Comparison of ENCODE assay signal across 8 mouse cellular contexts in the genomic region with DNA sequence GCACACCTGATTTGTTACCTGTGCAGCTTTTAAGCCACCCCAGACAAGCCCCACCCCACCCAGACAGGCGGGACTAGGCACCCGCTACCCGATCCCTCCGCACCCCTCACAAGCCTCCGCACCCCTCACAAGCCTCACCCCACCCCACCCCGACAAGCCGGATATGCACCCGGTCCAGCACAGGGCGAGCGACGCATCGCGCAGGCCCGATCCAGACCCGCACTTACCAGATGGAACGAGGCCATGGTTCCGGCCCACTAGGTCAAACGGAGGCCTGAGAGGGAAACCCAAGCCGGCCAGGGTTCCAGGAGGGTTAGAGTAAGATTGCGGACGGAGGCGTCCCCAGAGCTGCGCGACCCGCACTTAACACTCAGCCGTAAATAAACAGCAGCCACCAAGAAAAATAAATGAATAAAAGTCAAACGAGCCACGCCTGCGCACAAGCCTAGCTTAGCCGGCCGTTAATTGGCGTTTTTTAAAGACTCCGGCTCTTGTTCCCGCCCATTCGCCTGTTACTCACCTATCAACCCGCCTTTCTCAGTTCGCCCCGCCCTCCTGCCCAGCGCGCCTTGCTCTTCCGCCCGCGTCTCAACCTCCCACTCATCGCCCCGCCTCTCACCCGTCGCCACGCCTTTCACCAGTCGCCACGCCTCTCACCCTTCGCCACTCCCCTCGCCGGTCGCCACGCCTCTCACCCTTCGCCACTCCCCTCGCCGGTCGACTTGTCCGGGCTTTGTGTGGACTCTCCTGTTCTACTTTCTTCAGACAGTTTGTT. TPM values are rescaled to one million over a fixed set of nuclear protein-coding genes. Genes with fewer than 3 reads are reported as not detected.
DNase-seq lines count a peak whose midpoint lies in the region; ATAC-seq and TF ChIP-seq lines count a peak whose summit lies in the region.

TSS of gene Cenpc1 (minus strand) at position 483 of the 775 bp plus-strand sequence.

- H3K27me3 ChIP-seq in forebrain, embryonic 10.5 days (ENCODE audit: poor library complexity, severe bottlenecking) = no peaks in the 10 kb centered on the region
- no peaks in the 10 kb centered on the region for H3K27me3 ChIP-seq in heart, embryonic 15.5 days
- H3K27me3 ChIP-seq in liver, embryonic 14.5 days (ENCODE audit: control insufficient read depth, insufficient read depth, low read length) = no peaks in the 10 kb centered on the region
- H3K27me3 ChIP-seq in neural tube, embryonic 11.5 days (ENCODE audit: control insufficient read depth, insufficient read depth, low read length) = no peaks in the 10 kb centered on the region
- H3K27me3 ChIP-seq in stomach, postnatal 0 days (ENCODE audit: control insufficient read depth, insufficient read depth, low read length) = no peaks in the 10 kb centered on the region

- H3K9me3 ChIP-seq in forebrain, embryonic 10.5 days = no peaks in the 10 kb centered on the region
- H3K9me3 ChIP-seq in heart, embryonic 15.5 days (replicated peaks) = no peaks in the 10 kb centered on the region
- H3K9me3 ChIP-seq in liver, embryonic 14.5 days (ENCODE audit: control insufficient read depth, low read length) = no peaks in the 10 kb centered on the region
- H3K9me3 ChIP-seq in neural tube, embryonic 11.5 days (ENCODE audit: control insufficient read depth, low read length) = no peaks in the 10 kb centered on the region
- no peaks in the 10 kb centered on the region for H3K9me3 ChIP-seq in stomach, postnatal 0 days (ENCODE audit: control insufficient read depth, low read length)

- WGBS in forebrain, embryonic 10.5 days = under 1% methylated on average over 60 of the region's 60 CpGs
- WGBS in heart, embryonic 15.5 days = under 1% methylated on average over 60 of the region's 60 CpGs
- WGBS in liver, embryonic 14.5 days (ENCODE audit: insufficient replicate concordance) = under 1% methylated on average over 60 of the region's 60 CpGs
- WGBS in neural tube, embryonic 11.5 days = under 1% methylated on average over 59 of the region's 60 CpGs
- WGBS in stomach, postnatal 0 days = under 1% methylated on average over 59 of the region's 60 CpGs

- H3K4me2 ChIP-seq in heart, embryonic 15.5 days = peak within 1 kb of the TSS; percentile 81
- peak within 1 kb of the TSS; percentile 74 for H3K4me2 ChIP-seq in liver, embryonic 14.5 days (ENCODE audit: low read depth)
- peak within 1 kb of the TSS; percentile 51 for H3K4me2 ChIP-seq in neural tube, embryonic 11.5 days (ENCODE audit: low read depth)
- peak within 1 kb of the TSS; percentile 61 for H3K4me2 ChIP-seq in stomach, postnatal 0 days (replicated peaks; ENCODE audit: low read depth)

- TF ChIP-seq EP300 in liver, embryonic 14.5 days (IDR thresholded peaks at IDR 0.05; ENCODE audit: low read depth) = 0 out of 2 replicates have a peak, but pooled peaks have one; percentile 31
- no peak for TF ChIP-seq EP300 in stomach, postnatal 0 days (optimal IDR thresholded peaks at IDR 0.05)

- no peaks in the 10 kb centered on the region; the same call in 1 of the 2 replicates for H3K36me3 ChIP-seq in forebrain, embryonic 10.5 days (replicated peaks)
- H3K36me3 ChIP-seq in heart, embryonic 15.5 days = no peaks in the 10 kb centered on the region
- H3K36me3 ChIP-seq in liver, embryonic 14.5 days (replicated peaks; ENCODE audit: control insufficient read depth, insufficient read depth, low read depth) = no peaks in the 10 kb centered on the region
- H3K36me3 ChIP-seq in neural tube, embryonic 11.5 days (ENCODE audit: control insufficient read depth, insufficient read depth, low read length) = no peaks in the 10 kb centered on the region
- no peaks in the 10 kb centered on the region for H3K36me3 ChIP-seq in stomach, postnatal 0 days (ENCODE audit: control insufficient read depth, insufficient read depth, low read length)

- peak within 1 kb of the TSS; percentile 85 for H3K9ac ChIP-seq in heart, embryonic 15.5 days
- H3K9ac ChIP-seq in liver, embryonic 14.5 days (replicated peaks) = peak within 1 kb of the TSS; percentile 82
- peak within 1 kb of the TSS; percentile 85 for H3K9ac ChIP-seq in neural tube, embryonic 11.5 days (ENCODE audit: low read length)
- H3K9ac ChIP-seq in stomach, postnatal 0 days (ENCODE audit: low read length) = peak within 1 kb of the TSS; percentile 82

- peak; percentile 95 to 96 for DNase-seq in CD8-positive naive resting alpha-beta T cell, adult 2 months (ENCODE audit: low read depth in 2 of 2, low spot score in 2 of 2)
- peak; percentile 92 for DNase-seq in c-Kit-positive CD71-negative TER-119-negative erythroid progenitor cells, embryonic 14.5 days (ENCODE audit: low read depth)
- peak; percentile 99 for DNase-seq in forebrain, embryonic 10.5 days (ENCODE audit: extremely low spot score, low spot score)
- peak; percentile 99 for DNase-seq in kidney, postnatal 25 days
- peak; percentile 96 to 97 (median 96) for DNase-seq in liver, embryonic 14.5 days (ENCODE audit: low read depth in 3 of 3, low spot score in 3 of 3)
- peak; percentile 96 for DNase-seq in neural tube, embryonic 11.5 days (ENCODE audit: low spot score)
- peak; percentile 99 for DNase-seq in stomach, postnatal 0 days (ENCODE audit: low spot score)

- peaks cover 26% of the 10 kb centered on the region for H3K4me1 ChIP-seq in forebrain, embryonic 10.5 days
- peaks cover 19% of the 10 kb centered on the region for H3K4me1 ChIP-seq in heart, embryonic 15.5 days (replicated peaks)
- peaks cover 8 to 20% of the 10 kb centered on the region in 2 experiments; a peak in 3 of 4 replicates for H3K4me1 ChIP-seq in liver, embryonic 14.5 days (replicated peaks; ENCODE audit: control insufficient read depth in 2 of 2, insufficient read depth in 2 of 2, low read length in 1 of 2)
- peaks cover 7% of the 10 kb centered on the region; the same call in 1 of the 2 replicates for H3K4me1 ChIP-seq in neural tube, embryonic 11.5 days (ENCODE audit: control insufficient read depth, insufficient read depth, low read length)
- H3K4me1 ChIP-seq in stomach, postnatal 0 days (replicated peaks; ENCODE audit: control insufficient read depth, insufficient read depth) = no peaks in the 10 kb centered on the region

- peak within 1 kb of the TSS; percentile 94 for H3K27ac ChIP-seq in forebrain, embryonic 10.5 days
- peak within 1 kb of the TSS; percentile 90 for H3K27ac ChIP-seq in heart, embryonic 15.5 days
- peak within 1 kb of the TSS; percentile 92 for H3K27ac ChIP-seq in liver, embryonic 14.5 days
- peak within 1 kb of the TSS; percentile 58 for H3K27ac ChIP-seq in neural tube, embryonic 11.5 days (ENCODE audit: low read depth, low read length)
- H3K27ac ChIP-seq in stomach, postnatal 0 days (replicated peaks) = peak within 1 kb of the TSS; percentile 95

- ATAC-seq in heart, embryonic 15.5 days (replicated peaks; ENCODE audit: insufficient number of reproducible peaks, insufficient read depth, low FRiP score, low read depth) = peak; percentile 97
- peak; percentile 91 for ATAC-seq in liver, embryonic 14.5 days (ENCODE audit: insufficient read depth)
- peak; percentile 92 for ATAC-seq in neural tube, embryonic 11.5 days (ENCODE audit: insufficient read depth, low FRiP score, low TSS enrichment)
- ATAC-seq in stomach, postnatal 0 days (ENCODE audit: low FRiP score, low TSS enrichment) = peak; percentile 97

- peak within 1 kb of the TSS; percentile 85 for H3K4me3 ChIP-seq in forebrain, embryonic 10.5 days
- H3K4me3 ChIP-seq in heart, embryonic 15.5 days = peak within 1 kb of the TSS; percentile 93
- H3K4me3 ChIP-seq in liver, embryonic 14.5 days (ENCODE audit: insufficient read depth in 1 of 2, low read depth in 2 of 2, low read length in 2 of 2) = peak within 1 kb of the TSS; percentile 67 to 91
- H3K4me3 ChIP-seq in neural tube, embryonic 11.5 days (ENCODE audit: low read depth, low read length) = peak within 1 kb of the TSS; percentile 76
- H3K4me3 ChIP-seq in stomach, postnatal 0 days (ENCODE audit: low read depth, low read length) = peak within 1 kb of the TSS; percentile 78

- TF ChIP-seq CTCF in liver, embryonic 14.5 days (IDR thresholded peaks at IDR 0.05; ENCODE audit: low read depth) = no peak
- TF ChIP-seq CTCF in stomach, postnatal 0 days (IDR thresholded peaks at IDR 0.05; ENCODE audit: low read depth) = 0 out of 2 replicates have a peak, but pooled peaks have one; percentile 8

RNA-seq across cellular contexts. Expression of gene Cenpc1, which starts in this region (rescaled TPM):
- polyA plus RNA-seq in forebrain, embryonic 10.5 days (2016; fragmentation: Nextera tagmentation; extraction: Ambion mirVana) = 36.9 and 38.9 TPM in 2 replicates
- 22.0 and 23.1 TPM in 2 replicates for polyA plus RNA-seq in heart, embryonic 15.5 days (2015; fragmentation: Nextera tagmentation; extraction: Ambion mirVana)
- 3.3 and 6.6 TPM in 2 replicates for polyA plus RNA-seq in liver, embryonic 14.5 days (2012; rRNA removed)
- 12.9 and 13.5 TPM in 2 replicates for polyA plus RNA-seq in liver, embryonic 14.5 days (2014; fragmentation: Nextera tagmentation; extraction: Ambion mirVana)
- 44.0 and 46.0 TPM in 2 replicates for polyA plus RNA-seq in neural tube, embryonic 11.5 days (2014; fragmentation: Nextera tagmentation; extraction: Ambion mirVana)
- polyA plus RNA-seq in stomach, postnatal 0 days (2015; fragmentation: Nextera tagmentation; extraction: Ambion mirVana) = 10.5 and 11.6 TPM in 2 replicates

Comparison
In these comparisons a context has a peak if more than half of its experiments do, and no peak if none do; other contexts are left out.
1. Peak in every context shown above with its lines: DNase-seq, ATAC-seq, H3K4me3 ChIP-seq and H3K27ac ChIP-seq.